Mouse (Mus musculus) testis, postnatal 14 days (tissue): ENCODE data around the gene Tmem29.
"Not testable (repeated sequence)": the region's sequence is repeated elsewhere in the genome, so short reads cannot be mapped to it uniquely, and the experiment has no call there.

Source experiments
- DNase-seq: peaks from one replicate; pipeline ENCODE4 v3.0.0; 2021; ENCODE audit warnings: low spot score

The Tmem29 gene

DNA sequence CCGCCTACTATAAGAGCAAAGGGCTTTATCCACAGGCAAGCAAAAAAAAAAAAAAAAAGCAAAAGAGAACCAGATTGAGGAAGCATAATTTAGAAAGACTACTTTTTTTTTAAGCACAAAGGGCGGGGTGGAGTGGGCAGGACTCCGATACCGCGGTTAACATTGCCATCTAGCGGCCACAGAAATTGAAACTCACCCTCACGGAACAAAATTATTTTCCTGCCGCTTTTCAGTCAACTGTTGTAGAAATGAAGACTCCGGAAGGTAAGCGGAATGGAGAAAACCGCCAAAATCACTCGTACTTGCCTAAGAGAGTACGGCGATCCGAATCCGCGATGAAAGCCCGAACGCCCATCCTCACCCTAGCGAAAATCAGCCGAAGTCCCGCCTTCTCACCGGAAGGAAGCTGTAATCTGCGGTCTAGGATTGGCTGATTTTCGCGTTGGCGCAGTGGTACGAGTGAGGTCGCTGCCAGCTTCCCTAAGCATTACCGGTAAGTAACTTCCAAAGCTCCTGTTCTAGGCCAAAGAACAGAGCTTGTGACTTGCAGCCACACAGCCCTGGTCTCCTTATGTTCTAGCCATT lies at the start of gene Tmem29:
Gene Tmem29, minus strand, starts transcription at position 389 of the 585 bp plus-strand sequence.
- peak; percentile 88 for DNase-seq

DNA sequence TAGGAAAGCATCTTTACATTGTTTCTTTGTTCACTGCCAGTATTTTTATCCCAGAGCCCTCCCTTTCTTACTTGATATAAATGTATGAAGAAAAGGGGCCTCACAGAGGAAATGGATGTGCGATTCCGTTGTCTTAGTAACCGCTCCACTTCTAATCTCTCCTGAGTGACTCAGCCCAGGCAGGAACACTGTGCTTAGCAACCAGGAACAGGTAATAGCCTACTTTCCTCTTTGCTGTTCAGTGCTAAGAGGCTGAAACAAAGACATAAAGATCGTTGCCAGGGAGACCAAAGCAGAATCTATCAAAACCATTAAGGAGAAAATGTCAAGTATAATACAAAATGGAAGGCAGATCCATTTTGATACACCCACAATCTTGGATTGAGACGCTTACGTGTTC lies 49.7 kb upstream of the Tmem29 start:
- no peak for DNase-seq

DNA sequence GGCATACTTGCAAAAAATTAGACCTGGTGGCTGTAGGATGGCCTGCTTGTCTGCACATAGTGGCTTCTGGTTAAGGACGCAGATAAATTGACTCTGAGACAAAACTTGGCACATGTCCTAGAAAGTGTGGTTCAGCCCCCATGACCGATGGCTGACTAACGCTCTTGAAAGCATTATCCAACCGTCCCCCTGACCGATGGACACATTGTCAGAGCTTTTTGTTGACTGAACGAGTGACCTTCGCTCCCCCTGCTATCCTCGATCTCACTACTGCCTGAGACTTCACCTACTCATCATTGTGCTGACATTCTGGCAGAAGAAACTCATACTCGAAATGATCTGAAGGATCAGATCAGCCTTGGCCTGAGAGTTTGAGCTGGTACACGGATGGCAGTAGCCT lies 28.9 kb upstream of the Tmem29 start:
- not testable (repeated sequence) for DNase-seq

- not testable (repeated sequence) for DNase-seq
Observed at GRCm38 (mm10) chrX:150486314-150487030, 27.5 kb upstream of the Tmem29 start.

DNA sequence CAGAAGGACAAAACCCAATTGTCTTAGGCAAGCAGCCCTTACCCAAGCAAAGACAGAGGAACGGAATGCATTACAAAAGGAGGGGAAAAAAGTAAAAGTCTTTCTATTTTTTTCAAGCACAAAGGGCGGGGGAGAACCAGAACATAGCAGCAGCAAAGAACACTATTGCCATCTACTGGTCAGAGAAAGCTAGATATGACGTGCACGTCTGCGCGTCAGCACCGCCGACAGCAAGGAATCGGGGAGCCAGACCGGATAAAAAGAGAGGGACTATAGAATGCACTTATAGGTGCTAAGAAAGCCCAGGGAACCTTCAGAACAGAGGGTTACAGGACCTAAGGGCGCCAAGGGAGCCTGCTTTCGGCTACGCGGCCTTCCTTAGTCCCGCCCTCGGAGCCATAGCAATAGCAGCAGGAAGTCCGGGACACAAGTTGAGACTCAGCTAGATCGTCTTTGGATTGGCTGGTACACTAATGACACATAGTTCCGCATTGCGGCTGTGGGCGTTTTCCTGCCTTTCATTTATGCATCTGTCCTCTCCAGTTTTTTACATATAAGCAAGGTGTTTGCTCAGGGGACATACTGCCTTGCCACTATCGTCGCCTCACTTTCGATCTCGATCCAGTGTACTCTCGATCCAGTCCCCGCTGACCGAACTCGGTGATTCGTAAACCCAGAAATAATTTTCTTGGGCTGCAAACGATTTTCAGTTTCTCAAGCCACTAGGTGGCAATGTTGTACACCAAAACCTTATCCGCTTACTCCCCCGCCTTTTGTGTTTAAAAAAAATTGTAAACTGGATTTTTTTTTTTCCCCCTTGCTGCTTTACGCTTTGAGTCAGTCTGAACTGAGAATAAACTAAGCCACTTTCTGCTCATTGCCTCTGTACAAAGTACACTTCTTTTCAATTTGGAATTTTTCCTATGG lies 19.2 kb upstream of the Tmem29 start:
- DNase-seq, result peak; percentile 83

GRCm38 (mm10) chrX:150471416-150471815 lies 12.5 kb upstream of the Tmem29 start:
- DNase-seq, result no peak

DNA sequence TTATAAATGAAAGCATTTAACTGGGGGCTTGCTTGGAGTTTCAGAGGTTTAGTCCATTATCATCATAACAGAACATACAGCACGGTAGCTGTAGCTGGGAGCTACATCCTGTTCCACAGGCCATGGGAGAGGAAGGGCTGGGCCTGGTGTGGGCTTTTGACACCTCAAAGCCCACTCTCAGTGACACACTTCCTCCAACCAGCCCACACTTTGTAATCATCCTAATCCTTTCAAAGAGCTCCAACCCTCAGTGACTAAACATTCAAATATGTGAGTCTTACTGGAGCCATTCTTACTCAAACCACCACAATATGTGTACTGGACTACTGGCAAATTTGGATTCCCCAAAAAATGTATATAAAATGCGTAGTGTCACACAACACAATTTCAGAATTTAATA lies 9.3 kb upstream of the Tmem29 start:
- DNase-seq, result no peak

GRCm38 (mm10) chrX:150466817-150467216 lies 7.9 kb upstream of the Tmem29 start:
- not testable (repeated sequence) for DNase-seq

DNA sequence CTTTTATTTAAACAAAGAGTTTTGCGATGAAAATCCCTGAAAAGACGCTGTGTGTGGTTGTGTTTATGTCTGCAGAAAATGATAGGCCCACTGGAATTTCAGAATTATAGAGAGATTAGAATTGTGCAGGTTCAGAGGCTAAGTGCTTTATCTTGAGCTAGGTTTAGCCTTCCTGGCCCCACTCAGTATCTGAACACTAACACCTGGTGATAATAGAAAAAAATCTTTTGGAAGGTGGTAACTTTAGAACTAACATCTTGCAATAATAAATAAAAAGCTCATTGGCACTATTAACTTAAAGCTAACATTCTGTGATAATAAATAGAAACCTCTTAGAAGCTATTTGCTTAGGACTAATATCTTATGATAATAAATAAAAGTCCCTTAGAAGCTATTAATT lies 1.2 kb upstream of the Tmem29 start:
- DNase-seq, result no peak

GRCm38 (mm10) chrX:150459411-150459927 lies 515 bp upstream of the Tmem29 start:
- DNase-seq, result peak; percentile 6

- DNase-seq, result no peak
Observed at GRCm38 (mm10) chrX:150458136-150458535, 818 bp downstream of the Tmem29 start.

GRCm38 (mm10) chrX:150440505-150441338 lies 18.2 kb downstream of the Tmem29 start:
- peak; percentile 77 for DNase-seq

DNA sequence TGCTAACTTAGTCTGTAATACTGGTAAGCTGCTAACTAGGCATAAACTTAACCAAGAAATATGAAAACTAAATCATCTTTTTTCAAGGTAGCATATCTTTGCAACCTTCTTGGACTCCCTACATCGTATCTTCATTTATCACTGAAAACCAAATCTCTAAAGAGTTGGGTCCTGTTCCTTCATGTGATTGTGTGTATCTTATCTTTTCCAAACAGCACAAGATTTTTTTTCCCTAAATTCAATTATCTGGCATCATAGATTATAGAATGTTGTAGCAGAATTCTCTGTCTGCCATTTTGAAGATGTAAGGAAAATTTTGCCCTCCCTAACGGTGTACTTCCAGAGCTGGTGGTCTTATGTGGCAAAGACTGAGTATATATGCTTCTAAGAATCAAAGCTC lies 22.6 kb downstream of the Tmem29 start:
- DNase-seq, result no peak

DNA sequence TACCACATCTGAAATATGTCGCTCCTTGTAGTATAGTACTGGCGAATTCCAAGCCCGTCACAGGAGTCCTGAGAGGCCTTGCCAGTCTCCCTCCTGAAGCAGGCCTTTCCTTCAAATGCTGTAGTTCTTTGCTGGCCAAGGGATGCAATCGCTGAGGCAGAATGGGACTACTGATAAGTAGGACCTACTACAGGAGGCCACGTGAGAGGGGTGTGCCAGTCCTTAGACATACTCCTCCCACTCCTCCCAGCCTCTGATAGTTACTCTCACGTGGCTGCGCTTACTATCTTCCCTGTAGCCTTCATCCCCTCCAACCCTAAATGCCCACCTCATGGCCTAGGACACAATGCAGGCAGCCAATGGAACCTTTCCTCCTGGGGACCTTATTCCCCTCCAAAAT lies 23.6 kb downstream of the Tmem29 start:
- peak; percentile 19 for DNase-seq

DNA sequence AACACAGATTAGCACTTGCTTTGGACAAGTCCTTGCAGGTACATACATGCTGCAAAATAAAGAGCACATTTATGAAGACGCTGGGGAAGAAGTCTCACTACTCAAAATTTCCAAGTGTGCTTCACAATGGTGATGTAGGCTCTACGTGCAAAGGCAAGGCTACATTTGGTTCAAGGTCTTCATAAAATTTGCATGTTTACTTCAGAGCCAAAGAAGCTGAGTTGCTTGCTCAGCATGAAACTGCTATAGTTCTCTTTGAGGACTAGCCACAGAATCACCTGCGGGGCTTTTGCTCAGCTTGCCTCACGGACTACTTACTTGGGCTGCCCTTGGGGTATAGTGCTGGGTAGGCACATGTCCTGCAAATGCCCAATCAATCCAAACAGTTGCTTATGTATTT lies 45.4 kb downstream of the Tmem29 start:
- no peak for DNase-seq
